11 mouse cellular contexts compared by ENCODE assay signal in genomic region chr2:103632136-103632925, GRCm38 (mm10).
DNase-seq lines count a peak whose midpoint lies in the region; ATAC-seq and TF ChIP-seq lines count a peak whose summit lies in the region.
"Had no signal": no experiment of that assay in that cellular context is flagged by ENCODE, and none has a peak within 500 bp of the region (broad histone marks: within the 10 kb centered on the region; RNA-seq: fewer than 3 reads in every experiment).

No protein-coding gene starts in this region.

- no peaks in the 10 kb centered on the region for H3K27me3 ChIP-seq in liver, adult 2 months (ENCODE audit: control insufficient read depth, insufficient read depth, low read length)
- no peaks in the 10 kb centered on the region for H3K27me3 ChIP-seq in liver, embryonic 11.5 days (replicated peaks; ENCODE audit: control insufficient read depth, insufficient read depth, low read length)
- H3K27me3 ChIP-seq in heart, postnatal 0 days (ENCODE audit: control insufficient read depth, insufficient read depth, low read length): no peaks in the 10 kb centered on the region
- H3K27me3 ChIP-seq in midbrain, embryonic 11.5 days (ENCODE audit: control insufficient read depth, insufficient read depth, low read length): no peaks in the 10 kb centered on the region
- H3K27me3 ChIP-seq: lung, embryonic 15.5 days had no signal

- TF ChIP-seq POLR2A in liver, adult 2 months (IDR thresholded peaks at IDR 0.05; ENCODE audit: extremely low read depth, insufficient read depth, low read length): no peak

- H3K4me3 ChIP-seq in liver, adult 2 months (ENCODE audit: insufficient read depth, low read depth, low read length): no peak overlapping the region
- no peak overlapping the region for H3K4me3 ChIP-seq in liver, embryonic 11.5 days (ENCODE audit: low read depth, low read length)
- H3K4me3 ChIP-seq in heart, postnatal 0 days (ENCODE audit: low read depth, low read length): no peak overlapping the region
- no peak overlapping the region for H3K4me3 ChIP-seq in midbrain, embryonic 11.5 days (ENCODE audit: low read depth, low read length)
- H3K4me3 ChIP-seq: lung, embryonic 15.5 days had no signal

- no peaks in the 10 kb centered on the region for H3K36me3 ChIP-seq in liver, adult 2 months (ENCODE audit: control insufficient read depth, insufficient read depth, low read length)
- H3K36me3 ChIP-seq in liver, embryonic 11.5 days (ENCODE audit: control insufficient read depth, insufficient read depth, low read length): no peaks in the 10 kb centered on the region
- no peaks in the 10 kb centered on the region for H3K36me3 ChIP-seq in heart, postnatal 0 days (replicated peaks; ENCODE audit: control insufficient read depth, insufficient read depth, low read length)
- H3K36me3 ChIP-seq in midbrain, embryonic 11.5 days (ENCODE audit: control insufficient read depth, insufficient read depth, low read length): no peaks in the 10 kb centered on the region
- H3K36me3 ChIP-seq: lung, embryonic 15.5 days had no signal

- no peaks in the 10 kb centered on the region; the same call in 1 of the 2 replicates for H3K4me1 ChIP-seq in liver, adult 2 months (ENCODE audit: control insufficient read depth, insufficient read depth, low read length)
- 0 out of 2 replicates have a peak, but pooled peaks cover 2% of the 10 kb centered on the region for H3K4me1 ChIP-seq in liver, embryonic 11.5 days (replicated peaks; ENCODE audit: control insufficient read depth, insufficient read depth, low read length)
- peaks cover 29% of the 10 kb centered on the region for H3K4me1 ChIP-seq in heart, postnatal 0 days (ENCODE audit: control insufficient read depth, insufficient read depth)
- H3K4me1 ChIP-seq in midbrain, embryonic 11.5 days (ENCODE audit: control insufficient read depth, insufficient read depth, low read length): peaks cover 7% of the 10 kb centered on the region

- H3K9ac ChIP-seq in liver, adult 2 months (ENCODE audit: low read depth, low read length): no peak overlapping the region
- no peak overlapping the region for H3K9ac ChIP-seq in liver, embryonic 11.5 days (ENCODE audit: low read depth, low read length)
- no peak overlapping the region for H3K9ac ChIP-seq in heart, postnatal 0 days (replicated peaks; ENCODE audit: low read depth, low read length)
- H3K9ac ChIP-seq in midbrain, embryonic 11.5 days (ENCODE audit: low read length): no peak overlapping the region
- H3K9ac ChIP-seq: lung, embryonic 15.5 days had no signal

- H3K4me2 ChIP-seq in liver, embryonic 11.5 days: no peak overlapping the region
- peak overlapping the region; percentile 5; the same call in 1 of the 2 replicates for H3K4me2 ChIP-seq in heart, postnatal 0 days (ENCODE audit: low read depth, low read length)
- H3K4me2 ChIP-seq in midbrain, embryonic 11.5 days: no peak overlapping the region
- H3K4me2 ChIP-seq: lung, embryonic 15.5 days had no signal

- no peak overlapping the region for H3K27ac ChIP-seq in liver, adult 2 months (replicated peaks; ENCODE audit: insufficient read depth, low read depth, low read length)
- H3K27ac ChIP-seq in liver, embryonic 11.5 days (ENCODE audit: low read depth, low read length): no peak overlapping the region
- peak overlapping the region; percentile 24 for H3K27ac ChIP-seq in heart, postnatal 0 days (ENCODE audit: low read depth)
- H3K27ac ChIP-seq in midbrain, embryonic 11.5 days (ENCODE audit: low read depth, low read length): no peak overlapping the region
- H3K27ac ChIP-seq: lung, embryonic 15.5 days had no signal

- no peaks in the 10 kb centered on the region for H3K9me3 ChIP-seq in liver, embryonic 11.5 days (ENCODE audit: control insufficient read depth, low read length)
- no peaks in the 10 kb centered on the region for H3K9me3 ChIP-seq in heart, postnatal 0 days (replicated peaks; ENCODE audit: control insufficient read depth, low read length)
- no peaks in the 10 kb centered on the region for H3K9me3 ChIP-seq in midbrain, embryonic 11.5 days (ENCODE audit: control insufficient read depth, low read length)
- H3K9me3 ChIP-seq: lung, embryonic 15.5 days had no signal

- ATAC-seq in liver, embryonic 11.5 days (replicated peaks; ENCODE audit: low FRiP score): no peak
- peak; percentile 84 for ATAC-seq in activated CD4-positive, CD25-positive, alpha-beta regulatory T cell, adult 4 months
- ATAC-seq in heart, postnatal 0 days (ENCODE audit: insufficient read depth, low read depth): peak; percentile 79
- ATAC-seq in cerebellum, adult (ENCODE audit: insufficient number of reproducible peaks, low FRiP score, low TSS enrichment): no peak
- ATAC-seq in midbrain, embryonic 11.5 days (ENCODE audit: low FRiP score): no peak
- ATAC-seq: midbrain, embryonic 16.5 days had no signal

- H3K79me2 ChIP-seq in liver, adult 2 months (ENCODE audit: control insufficient read depth, insufficient read depth, low read length): peaks cover 27% of the 10 kb centered on the region

- TF ChIP-seq EP300 in heart, postnatal 0 days (IDR thresholded peaks at IDR 0.05; ENCODE audit: low read depth): no peak

- WGBS in liver, adult 2 months: 71% methylated on average over 6 of the region's 6 CpGs
- 64% methylated on average over 6 of the region's 6 CpGs for WGBS in liver, embryonic 11.5 days
- 30% methylated on average over 5 of the region's 6 CpGs for WGBS in heart, postnatal 0 days
- 88% methylated on average over 6 of the region's 6 CpGs for WGBS in midbrain, embryonic 11.5 days

- TF ChIP-seq CTCF in liver, adult 2 months (IDR thresholded peaks at IDR 0.05; ENCODE audit: low read depth, low read length): no peak
- TF ChIP-seq CTCF in heart, postnatal 0 days (IDR thresholded peaks at IDR 0.05; ENCODE audit: low read depth): no peak

- peak; percentile 31 for DNase-seq in liver, adult 2 months (ENCODE audit: extremely low read depth, low read depth, low spot score)
- DNase-seq in liver, embryonic 11.5 days (ENCODE audit: low spot score): no peak
- DNase-seq in heart, postnatal 0 days (ENCODE audit: low spot score): peak; percentile 16
- DNase-seq in naive thymus-derived CD4-positive, alpha-beta T cell, adult 2 months (ENCODE audit: low read depth): peak; percentile 74
- DNase-seq in midbrain, embryonic 11.5 days (ENCODE audit: low spot score, missing footprints): no peak
- DNase-seq in layer of hippocampus, postnatal 25 days (ENCODE audit: extremely low spot score in 1 of 2, low spot score in 1 of 2): no peak
- DNase-seq: left cerebral cortex, postnatal 4 days had no signal

Comparison
In these comparisons a context has a peak if more than half of its experiments do, and no peak if none do; other contexts are left out.
1. DNase-seq: peak in liver, adult 2 months (single experiment), heart, postnatal 0 days (single experiment) and naive thymus-derived CD4-positive, alpha-beta T cell, adult 2 months (single experiment); none in liver, embryonic 11.5 days (single experiment), midbrain, embryonic 11.5 days (single experiment) and layer of hippocampus, postnatal 25 days (0 of 2).
2. ATAC-seq: peak in activated CD4-positive, CD25-positive, alpha-beta regulatory T cell, adult 4 months (single experiment) and heart, postnatal 0 days (single experiment); none in liver, embryonic 11.5 days (single experiment), cerebellum, adult (single experiment) and midbrain, embryonic 11.5 days (single experiment).